7 mouse cellular contexts compared by ENCODE assay signal in genomic region chr1:95313393-95314228, GRCm38 (mm10). TPM values are rescaled to one million over a fixed set of nuclear protein-coding genes. Genes with fewer than 3 reads are reported as not detected.
DNase-seq lines count a peak whose midpoint lies in the region; ATAC-seq and TF ChIP-seq lines count a peak whose summit lies in the region.

Gene Fam174a (plus strand): TSS chr1:95313623.

- under 1% methylated on average over 79 of the region's 79 CpGs for WGBS in embryonic facial prominence, embryonic 10.5 days
- WGBS in intestine, postnatal 0 days = under 1% methylated on average over 77 of the region's 79 CpGs
- 0% methylated on average over 79 of the region's 79 CpGs for WGBS in midbrain, embryonic 12.5 days
- WGBS in small intestine, adult 2 months = under 1% methylated on average over 79 of the region's 79 CpGs

- H3K27me3 ChIP-seq in embryonic facial prominence, embryonic 10.5 days (replicated peaks; ENCODE audit: low read depth, poor library complexity, severe bottlenecking) = no peaks in the 10 kb centered on the region
- no peaks in the 10 kb centered on the region for H3K27me3 ChIP-seq in intestine, postnatal 0 days (replicated peaks; ENCODE audit: control insufficient read depth, insufficient read depth, low read length)
- H3K27me3 ChIP-seq in midbrain, embryonic 12.5 days = no peaks in the 10 kb centered on the region
- H3K27me3 ChIP-seq in small intestine, adult 2 months (ENCODE audit: control insufficient read depth, insufficient read depth, low read length) = no peaks in the 10 kb centered on the region

- H3K36me3 ChIP-seq in embryonic facial prominence, embryonic 10.5 days (replicated peaks) = no peaks in the 10 kb centered on the region
- H3K36me3 ChIP-seq in intestine, postnatal 0 days (ENCODE audit: control insufficient read depth, insufficient read depth) = no peaks in the 10 kb centered on the region
- no peaks in the 10 kb centered on the region for H3K36me3 ChIP-seq in midbrain, embryonic 12.5 days
- H3K36me3 ChIP-seq in small intestine, adult 2 months (ENCODE audit: control insufficient read depth, insufficient read depth, low read length) = no peaks in the 10 kb centered on the region

- peak; percentile 40 for TF ChIP-seq CTCF in intestine, postnatal 0 days (IDR thresholded peaks at IDR 0.05; ENCODE audit: low read depth)
- no peak for TF ChIP-seq CTCF in small intestine, adult 2 months (IDR thresholded peaks at IDR 0.05; ENCODE audit: extremely low read depth, insufficient read length, insufficient replicate concordance, low read depth, low read length)

- TF ChIP-seq POLR2A in small intestine, adult 2 months (IDR thresholded peaks at IDR 0.05; ENCODE audit: low read depth, low read length) = peak; percentile 63

- H3K9me3 ChIP-seq in embryonic facial prominence, embryonic 10.5 days = no peaks in the 10 kb centered on the region
- H3K9me3 ChIP-seq in intestine, postnatal 0 days (ENCODE audit: control insufficient read depth) = no peaks in the 10 kb centered on the region
- H3K9me3 ChIP-seq in midbrain, embryonic 12.5 days = no peaks in the 10 kb centered on the region

- ATAC-seq in intestine, postnatal 0 days = peak; percentile 99
- ATAC-seq in midbrain, embryonic 12.5 days (ENCODE audit: low FRiP score, low read depth) = peak; percentile 99

- H3K4me2 ChIP-seq in intestine, postnatal 0 days (replicated peaks; ENCODE audit: low read depth) = peak within 1 kb of the TSS; percentile 96
- peak within 1 kb of the TSS; percentile 93 for H3K4me2 ChIP-seq in midbrain, embryonic 12.5 days (replicated peaks)

- peak within 1 kb of the TSS; percentile 91 for H3K4me3 ChIP-seq in embryonic facial prominence, embryonic 10.5 days
- H3K4me3 ChIP-seq in intestine, postnatal 0 days (ENCODE audit: low read depth, low read length) = peak within 1 kb of the TSS; percentile 93
- peak within 1 kb of the TSS; percentile 85 for H3K4me3 ChIP-seq in midbrain, embryonic 12.5 days
- peak within 1 kb of the TSS; percentile 96 for H3K4me3 ChIP-seq in small intestine, adult 2 months (ENCODE audit: low read depth, low read length)

- peaks cover 9% of the 10 kb centered on the region for H3K4me1 ChIP-seq in embryonic facial prominence, embryonic 10.5 days
- peaks cover 3% of the 10 kb centered on the region; the same call in 1 of the 2 replicates for H3K4me1 ChIP-seq in intestine, postnatal 0 days (replicated peaks; ENCODE audit: control insufficient read depth, insufficient read depth, low read length)
- H3K4me1 ChIP-seq in midbrain, embryonic 12.5 days = peaks cover 10% of the 10 kb centered on the region
- peaks cover 4% of the 10 kb centered on the region; the same call in 1 of the 2 replicates for H3K4me1 ChIP-seq in small intestine, adult 2 months (ENCODE audit: control insufficient read depth, insufficient read depth, insufficient read length, low read length)

- H3K9ac ChIP-seq in intestine, postnatal 0 days (ENCODE audit: low read depth, low read length) = peak within 1 kb of the TSS; percentile 93
- peak within 1 kb of the TSS; percentile 84 for H3K9ac ChIP-seq in midbrain, embryonic 12.5 days (replicated peaks)

- intact Hi-C loops in left cerebral cortex, postnatal 4 days (cut with DNase I) = loop anchor here (10.0 kb wide), 1 partner anchor 1169 kb away; no protein-coding TSS in a partner anchor

- peak within 1 kb of the TSS; percentile 90 for H3K27ac ChIP-seq in embryonic facial prominence, embryonic 10.5 days (replicated peaks)
- H3K27ac ChIP-seq in intestine, postnatal 0 days (ENCODE audit: low read depth, low read length) = peak within 1 kb of the TSS; percentile 88
- H3K27ac ChIP-seq in midbrain, embryonic 12.5 days (replicated peaks) = peak within 1 kb of the TSS; percentile 77
- peak within 1 kb of the TSS; percentile 60 for H3K27ac ChIP-seq in small intestine, adult 2 months (ENCODE audit: insufficient read depth, low read depth, low read length)

- DNase-seq in adrenal gland, postnatal 10 days = peak; percentile 95
- DNase-seq in embryonic facial prominence, embryonic 10.5 days (ENCODE audit: low spot score) = peak; percentile 92
- DNase-seq in gonadal fat pad, adult 2 months (ENCODE audit: low read depth) = peak; percentile 26
- peak; percentile 93 for DNase-seq in left cerebral cortex, postnatal 4 days

RNA-seq across cellular contexts. Expression of gene Fam174a, which starts in this region (rescaled TPM):
- total RNA-seq in adrenal gland, postnatal 10 days (2021) = 10 to 100 TPM; 25.2 to 25.7 TPM
- 13.8 and 16.5 TPM in 2 replicates for polyA plus RNA-seq in embryonic facial prominence, embryonic 10.5 days (2016; fragmentation: Nextera tagmentation; extraction: Ambion mirVana)
- 19.1 and 28.1 TPM in 2 replicates for polyA plus RNA-seq in gonadal fat pad, adult 2 months (2012; rRNA removed)
- polyA plus RNA-seq in intestine, postnatal 0 days (2015; fragmentation: Nextera tagmentation; extraction: Ambion mirVana) = 24.9 and 26.1 TPM in 2 replicates
- total RNA-seq in left cerebral cortex, postnatal 4 days (2021) = 10 to 100 TPM; 17.2 to 17.9 TPM
- polyA plus RNA-seq in midbrain, embryonic 12.5 days (2016; fragmentation: Nextera tagmentation; extraction: Ambion mirVana) = 23.0 and 23.1 TPM in 2 replicates
- 13.3 and 13.7 TPM in 2 replicates for polyA plus RNA-seq in small intestine, adult 2 months (2012; rRNA removed)

Comparison
In these comparisons a context has a peak if more than half of its experiments do, and no peak if none do; other contexts are left out.
1. Peak in every context shown above with its lines: DNase-seq, ATAC-seq, H3K4me3 ChIP-seq and H3K27ac ChIP-seq.
2. DNase-seq: peak in every context shown above with its lines; median percentile 95 in adrenal gland, postnatal 10 days; 93 in left cerebral cortex, postnatal 4 days; 92 in embryonic facial prominence, embryonic 10.5 days; 26 in gonadal fat pad, adult 2 months.